Mouse (Mus musculus): ENCODE data around the gene Wt1.

DNA sequence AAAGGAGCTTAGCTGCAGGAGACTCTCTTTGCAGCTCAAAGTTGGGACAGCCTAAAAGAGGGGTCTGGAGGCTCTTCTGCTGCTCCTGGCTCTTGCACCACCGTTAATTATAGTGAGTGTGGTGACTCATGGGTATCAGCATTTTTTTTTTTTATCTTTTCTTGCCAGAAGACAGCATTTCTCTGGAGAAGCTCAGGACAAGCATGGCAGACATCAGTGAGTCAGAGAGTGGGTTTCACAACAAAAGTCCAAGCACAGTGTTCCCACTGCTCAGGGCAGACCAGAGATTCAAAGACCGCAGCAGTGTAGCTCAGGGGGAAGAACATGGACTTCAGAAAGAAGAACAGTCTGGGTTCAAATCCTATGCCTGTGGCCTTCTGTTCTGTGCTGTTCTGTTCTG is 47.9 kb downstream of the Wt1 start:
- no peak for TF ChIP-seq CTCF (IDR thresholded peaks at IDR 0.05; ENCODE audit: extremely low read depth, insufficient read depth, insufficient read length, insufficient replicate concordance)
- no peak for TF ChIP-seq POLR2A (IDR thresholded peaks at IDR 0.05; ENCODE audit: low read depth, low read length)
